Mouse (Mus musculus) kidney, postnatal 0 days (tissue): ENCODE results near the gene Cyb5r3. TPM values are rescaled to one million over a fixed set of nuclear protein-coding genes. Genes with fewer than 3 reads are reported as not detected.
A peak's percentile ranks its signal among the peaks of the same experiment; 100 is the strongest.

Experiments
- ATAC-seq: fragments of 200-750 bp; cut with Nextera tagmentation; replicated peaks from 2 replicates; pipeline ENCODE4 v1.8.0; 2017; ENCODE audit warnings: low read depth, moderate number of reproducible peaks, moderate TSS enrichment, moderate library complexity; ENCODE audit not compliant: low FRiP score
- DNase-seq: peaks from one replicate; pipeline ENCODE4 v3.0.0-alpha.2; 2016; ENCODE audit warnings: low spot score
- H3K27ac ChIP-seq: fragments of 300-500 bp; sonication (generic); 2 replicates; pipeline ENCODE4 v1.5.1; 2014; ENCODE audit warnings: mild to moderate bottlenecking
- H3K27me3 ChIP-seq: fragments of 300-500 bp; sonication (generic); 2 replicates; pipeline ENCODE4 v1.6.1; 2014; ENCODE audit warnings: low read length, mixed read lengths; ENCODE audit not compliant: insufficient read depth
- H3K36me3 ChIP-seq: fragments of 300-500 bp; sonication (generic); 2 replicates; pipeline ENCODE4 v1.6.1; 2014; ENCODE audit warnings: low read length, mixed read lengths; ENCODE audit not compliant: insufficient read depth
- H3K4me1 ChIP-seq: fragments of 300-500 bp; sonication (generic); replicated peaks from 2 replicates; pipeline ENCODE4 v1.6.1; 2014; ENCODE audit warnings: antibody characterized with exemption, low read length, mixed read lengths; ENCODE audit not compliant: insufficient read depth
- H3K4me2 ChIP-seq: fragments of 300-500 bp; sonication (generic); 2 replicates; pipeline ENCODE4 v1.6.1; 2014; ENCODE audit warnings: mild to moderate bottlenecking, low read length, moderate library complexity, mixed read lengths
- H3K4me3 ChIP-seq: fragments of 300-500 bp; sonication (generic); replicated peaks from 2 replicates; pipeline ENCODE4 v1.5.1; 2014; ENCODE audit warnings: low read depth, low read length
- H3K9ac ChIP-seq: fragments of 300-500 bp; sonication (generic); 2 replicates; pipeline ENCODE4 v1.6.1; 2014; ENCODE audit warnings: low read depth, low read length
- H3K9me3 ChIP-seq: fragments of 300-500 bp; sonication (generic); replicated peaks from 2 replicates; pipeline ENCODE4 v1.6.1; 2016; ENCODE audit warnings: low read length, inconsistent platforms, mixed read lengths
- CTCF ChIP-seq: IDR thresholded peaks from 2 replicates; pipeline ENCODE4 v1.5.1; 2016; ENCODE audit warnings: antibody characterized with exemption, low read depth, mild to moderate bottlenecking, moderate library complexity
- WGBS: fragments of 180-500 bp; shearing (Covaris S2); extraction: QIAGEN DNeasy Blood & Tissue Kit; methylation state at CpG from one replicate; pipeline ENCODE4 v1.1.7; 2014; 5-methylcytosine and 5-hydroxymethylcytosine counted together
- polyA plus RNA-seq: library from polyadenylated mRNA; unstranded; fragments of >200 nt; fragmentation: Nextera tagmentation; extraction: Ambion mirVana; gene quantifications from 2 replicates; pipeline ENCODE4 v1.2.1, GENCODE M21; 2015

Gene Cyb5r3
- polyA plus RNA-seq, 1 experiment from 2014 or later: 90.9 TPM

- Histone ChIP-seq H3K9me3 (no peaks in the 10 kb centered on the region), H3K9ac (peak overlapping the region; percentile 24; the same call in 1 of the 2 replicates)
- peak; percentile 55 for DNase-seq
Observed at GRCm38 (mm10) chr15:83167126-83167525, 5.3 kb downstream of the Cyb5r3 start.

GRCm38 (mm10) chr15:83166642-83167041 is 5.8 kb downstream of the Cyb5r3 start:
- H3K9ac ChIP-seq: no peak overlapping the region
- DNase-seq (peak; percentile 15), ATAC-seq (peak; percentile 6; the same call in 1 of the 2 replicates)
- peak overlapping the region; percentile 10; the same call in 1 of the 2 replicates for H3K4me2 ChIP-seq
- H3K36me3 ChIP-seq: peaks cover 10% of the 10 kb centered on the region; the same call in 1 of the 2 replicates
- H3K4me3 ChIP-seq: no peak overlapping the region
- H3K27ac ChIP-seq: peak overlapping the region; percentile 47
- no peak for TF ChIP-seq CTCF
- H3K27me3 ChIP-seq: no peaks in the 10 kb centered on the region
- peaks cover 41% of the 10 kb centered on the region for H3K4me1 ChIP-seq
- WGBS: 71% methylated on average over 3 of the region's 3 CpGs
- H3K9me3 ChIP-seq: no peaks in the 10 kb centered on the region

More at GRCm38 (mm10) chr15:83167126-83167525, 5.3 kb downstream of the Cyb5r3 start:
- Histone ChIP-seq H3K27me3 (no peaks in the 10 kb centered on the region), H3K36me3 (peaks cover 8% of the 10 kb centered on the region; the same call in 1 of the 2 replicates), H3K4me2 (peak overlapping the region; percentile 10; the same call in 1 of the 2 replicates), H3K4me1 (peaks cover 41% of the 10 kb centered on the region), H3K4me3 (no peak overlapping the region), H3K27ac (peak overlapping the region; percentile 47)
- TF ChIP-seq CTCF: no peak
- ATAC-seq: peak; percentile 14; the same call in 1 of the 2 replicates
- WGBS: 33% methylated on average over 5 of the region's 5 CpGs

GRCm38 (mm10) chr15:83165526-83166315 is 6.7 kb downstream of the Cyb5r3 start:
- Histone ChIP-seq H3K4me1 (peaks cover 33% of the 10 kb centered on the region), H3K27ac (no peak overlapping the region), H3K27me3 (no peaks in the 10 kb centered on the region), H3K36me3 (peaks cover 10% of the 10 kb centered on the region; the same call in 1 of the 2 replicates), H3K9ac (no peak overlapping the region), H3K9me3 (no peaks in the 10 kb centered on the region), H3K4me3 (no peak overlapping the region), H3K4me2 (no peak overlapping the region)
- no peak for ATAC-seq
- WGBS: 96% methylated on average over 13 of the region's 13 CpGs
- DNase-seq: no peak
- no peak for TF ChIP-seq CTCF

GRCm38 (mm10) chr15:83164971-83165471 is 7.4 kb downstream of the Cyb5r3 start:
- Histone ChIP-seq H3K4me1 (peaks cover 26% of the 10 kb centered on the region), H3K36me3 (peaks cover 14% of the 10 kb centered on the region), H3K4me2 (no peak overlapping the region), H3K27ac (peak overlapping the region; percentile 50; the same call in 1 of the 2 replicates), H3K9ac (no peak overlapping the region), H3K27me3 (no peaks in the 10 kb centered on the region), H3K9me3 (no peaks in the 10 kb centered on the region), H3K4me3 (no peak overlapping the region)
- DNase-seq (peak; percentile 76), ATAC-seq (no peak)
- 56% methylated on average over 5 of the region's 5 CpGs for WGBS
- TF ChIP-seq CTCF: peak; percentile 11; the same call in 1 of the 2 replicates

- Histone ChIP-seq H3K27ac (no peak overlapping the region), H3K27me3 (no peaks in the 10 kb centered on the region), H3K4me1 (peaks cover 12% of the 10 kb centered on the region; the same call in 1 of the 2 replicates), H3K4me2 (no peak overlapping the region), H3K36me3 (peaks cover 26% of the 10 kb centered on the region), H3K4me3 (no peak overlapping the region), H3K9ac (no peak overlapping the region), H3K9me3 (no peaks in the 10 kb centered on the region)
- ATAC-seq (no peak), DNase-seq (no peak)
- TF ChIP-seq CTCF: no peak
- 92% methylated on average over 11 of the region's 11 CpGs for WGBS
Observed at GRCm38 (mm10) chr15:83162818-83163485, 9.4 kb downstream of the Cyb5r3 start.

- Histone ChIP-seq H3K9me3 (no peaks in the 10 kb centered on the region), H3K36me3 (peaks cover 26% of the 10 kb centered on the region), H3K4me2 (no peak overlapping the region), H3K27ac (no peak overlapping the region), H3K27me3 (no peaks in the 10 kb centered on the region), H3K9ac (no peak overlapping the region), H3K4me1 (peaks cover 8% of the 10 kb centered on the region; the same call in 1 of the 2 replicates), H3K4me3 (no peak overlapping the region)
- no peak for DNase-seq
- no peak for ATAC-seq
- no peak for TF ChIP-seq CTCF
- 91% methylated on average over 4 of the region's 4 CpGs for WGBS
Observed at GRCm38 (mm10) chr15:83162001-83162400, 10.4 kb downstream of the Cyb5r3 start.
